Mouse (Mus musculus): ENCODE data around the gene Ccser1. TPM values are rescaled to one million over a fixed set of nuclear protein-coding genes. Genes with fewer than 3 reads are reported as not detected.

Ccser1 gene
- polyA plus RNA-seq (2015; fragmentation: Nextera tagmentation; extraction: Ambion mirVana), result 6.3 TPM in 2 replicates

GRCm38 (mm10) chr6:61179949-61180755 is at the start of gene Ccser1:
TSS of gene Ccser1 (plus strand) at chr6:61180324.
- under 1% methylated on average over 88 of the region's 105 CpGs for WGBS
- peak within 1 kb of the TSS; percentile 95 for H3K4me2 ChIP-seq

GRCm38 (mm10) chr6:61136436-61136835 is 43.7 kb upstream of the Ccser1 start:
- no peaks in the 10 kb centered on the region for H3K9me3 ChIP-seq
- no peak overlapping the region for H3K27ac ChIP-seq
- no peaks in the 10 kb centered on the region for H3K27me3 ChIP-seq
- 89% methylated on average over 2 of the region's 2 CpGs for WGBS
- H3K36me3 ChIP-seq, result no peaks in the 10 kb centered on the region
- H3K9ac ChIP-seq, result no peak overlapping the region
- H3K4me3 ChIP-seq, result no peak overlapping the region
- no peak for ATAC-seq (ENCODE audit: insufficient number of reproducible peaks, insufficient read depth, low FRiP score, low TSS enrichment, low read depth)
- H3K4me1 ChIP-seq, result no peaks in the 10 kb centered on the region
- no peak overlapping the region for H3K4me2 ChIP-seq

More at GRCm38 (mm10) chr6:61179949-61180755, at the start of gene Ccser1:
- no peaks in the 10 kb centered on the region for H3K36me3 ChIP-seq
- peak; percentile 83 for ATAC-seq (ENCODE audit: insufficient number of reproducible peaks, insufficient read depth, low FRiP score, low TSS enrichment, low read depth)
- peak within 1 kb of the TSS; percentile 62 for H3K27ac ChIP-seq
- H3K9ac ChIP-seq, result peak within 1 kb of the TSS; percentile 78
- H3K27me3 ChIP-seq, result peaks cover 13% of the 10 kb centered on the region
- peaks cover 6% of the 10 kb centered on the region for H3K4me1 ChIP-seq
- no peaks in the 10 kb centered on the region for H3K9me3 ChIP-seq
- H3K4me3 ChIP-seq, result peak within 1 kb of the TSS; percentile 71

GRCm38 (mm10) chr6:61143031-61143430 is 37.1 kb upstream of the Ccser1 start:
- H3K4me3 ChIP-seq, result no peak overlapping the region

GRCm38 (mm10) chr6:61152924-61153323 is 27.2 kb upstream of the Ccser1 start:
- no peak for ATAC-seq (ENCODE audit: insufficient number of reproducible peaks, insufficient read depth, low FRiP score, low TSS enrichment, low read depth)
- H3K9ac ChIP-seq, result no peak overlapping the region
- H3K9me3 ChIP-seq, result no peaks in the 10 kb centered on the region
- H3K4me2 ChIP-seq, result no peak overlapping the region
- WGBS, result 66% methylated on average over 3 of the region's 3 CpGs
- no peaks in the 10 kb centered on the region for H3K36me3 ChIP-seq
- no peak overlapping the region for H3K27ac ChIP-seq
- no peaks in the 10 kb centered on the region for H3K27me3 ChIP-seq
- H3K4me3 ChIP-seq, result no peak overlapping the region
- no peaks in the 10 kb centered on the region; the same call in 1 of the 2 replicates for H3K4me1 ChIP-seq

More at GRCm38 (mm10) chr6:61143031-61143430, 37.1 kb upstream of the Ccser1 start:
- H3K4me2 ChIP-seq, result no peak overlapping the region
- no peaks in the 10 kb centered on the region for H3K36me3 ChIP-seq
- WGBS, result 71% methylated on average over 1 of the region's 1 CpGs
- H3K27me3 ChIP-seq, result no peaks in the 10 kb centered on the region
- H3K9ac ChIP-seq, result no peak overlapping the region
- no peaks in the 10 kb centered on the region for H3K4me1 ChIP-seq
- no peaks in the 10 kb centered on the region; the same call in 1 of the 2 replicates for H3K9me3 ChIP-seq
- ATAC-seq (ENCODE audit: insufficient number of reproducible peaks, insufficient read depth, low FRiP score, low TSS enrichment, low read depth), result no peak
- H3K27ac ChIP-seq, result no peak overlapping the region

GRCm38 (mm10) chr6:61154654-61155053 is 25.5 kb upstream of the Ccser1 start:
- Histone ChIP-seq H3K27ac (no peak overlapping the region), H3K4me2 (no peak overlapping the region), H3K4me3 (no peak overlapping the region), H3K9me3 (no peaks in the 10 kb centered on the region), H3K27me3 (no peaks in the 10 kb centered on the region), H3K36me3 (no peaks in the 10 kb centered on the region), H3K9ac (no peak overlapping the region), H3K4me1 (no peaks in the 10 kb centered on the region; the same call in 1 of the 2 replicates)
- WGBS, result 49% methylated on average over 6 of the region's 6 CpGs
- ATAC-seq (ENCODE audit: insufficient number of reproducible peaks, insufficient read depth, low FRiP score, low TSS enrichment, low read depth), result no peak

GRCm38 (mm10) chr6:61155059-61155629 is 25.0 kb upstream of the Ccser1 start:
- H3K9ac ChIP-seq, result no peak overlapping the region
- no peaks in the 10 kb centered on the region for H3K36me3 ChIP-seq
- H3K9me3 ChIP-seq, result no peaks in the 10 kb centered on the region
- H3K4me1 ChIP-seq, result no peaks in the 10 kb centered on the region; the same call in 1 of the 2 replicates
- H3K4me3 ChIP-seq, result no peak overlapping the region
- 48% methylated on average over 8 of the region's 8 CpGs for WGBS
- H3K27ac ChIP-seq, result no peak overlapping the region
- H3K4me2 ChIP-seq, result no peak overlapping the region
- H3K27me3 ChIP-seq, result no peaks in the 10 kb centered on the region
- ATAC-seq (ENCODE audit: insufficient number of reproducible peaks, insufficient read depth, low FRiP score, low TSS enrichment, low read depth), result no peak

- Histone ChIP-seq H3K4me3 (no peak overlapping the region), H3K4me2 (no peak overlapping the region), H3K27me3 (no peaks in the 10 kb centered on the region), H3K36me3 (no peaks in the 10 kb centered on the region), H3K9ac (no peak overlapping the region), H3K4me1 (no peaks in the 10 kb centered on the region; the same call in 1 of the 2 replicates), H3K27ac (no peak overlapping the region), H3K9me3 (no peaks in the 10 kb centered on the region)
- ATAC-seq (ENCODE audit: insufficient number of reproducible peaks, insufficient read depth, low FRiP score, low TSS enrichment, low read depth), result no peak
Measured at GRCm38 (mm10) chr6:61155718-61156117, 24.4 kb upstream of the Ccser1 start.

- no peak for ATAC-seq (ENCODE audit: insufficient number of reproducible peaks, insufficient read depth, low FRiP score, low TSS enrichment, low read depth)
- no peak overlapping the region for H3K4me2 ChIP-seq
- H3K4me1 ChIP-seq, result no peaks in the 10 kb centered on the region
- H3K9ac ChIP-seq, result no peak overlapping the region
- H3K9me3 ChIP-seq, result no peaks in the 10 kb centered on the region
- H3K27ac ChIP-seq, result no peak overlapping the region
- H3K27me3 ChIP-seq, result no peaks in the 10 kb centered on the region
- no peaks in the 10 kb centered on the region for H3K36me3 ChIP-seq
- no peak overlapping the region for H3K4me3 ChIP-seq
Measured at GRCm38 (mm10) chr6:61162117-61162516, 18.0 kb upstream of the Ccser1 start.

- 90% methylated on average over 1 of the region's 1 CpGs for WGBS
- H3K27me3 ChIP-seq, result no peaks in the 10 kb centered on the region
- H3K36me3 ChIP-seq, result no peaks in the 10 kb centered on the region
- no peak overlapping the region for H3K27ac ChIP-seq
- no peak overlapping the region for H3K4me2 ChIP-seq
- H3K4me3 ChIP-seq, result no peak overlapping the region
- no peak overlapping the region for H3K9ac ChIP-seq
- no peak for ATAC-seq (ENCODE audit: insufficient number of reproducible peaks, insufficient read depth, low FRiP score, low TSS enrichment, low read depth)
- no peaks in the 10 kb centered on the region for H3K9me3 ChIP-seq
- H3K4me1 ChIP-seq, result no peaks in the 10 kb centered on the region
Measured at GRCm38 (mm10) chr6:61166891-61167290, 13.2 kb upstream of the Ccser1 start.

GRCm38 (mm10) chr6:61176126-61176525 is 4.0 kb upstream of the Ccser1 start:
- Histone ChIP-seq H3K9ac (no peak overlapping the region), H3K27me3 (peaks cover 11% of the 10 kb centered on the region), H3K4me3 (no peak overlapping the region), H3K9me3 (no peaks in the 10 kb centered on the region), H3K36me3 (no peaks in the 10 kb centered on the region), H3K4me2 (no peak overlapping the region), H3K27ac (no peak overlapping the region), H3K4me1 (peaks cover 6% of the 10 kb centered on the region)
- WGBS, result 76% methylated on average over 1 of the region's 1 CpGs
- no peak for ATAC-seq (ENCODE audit: insufficient number of reproducible peaks, insufficient read depth, low FRiP score, low TSS enrichment, low read depth)

GRCm38 (mm10) chr6:61177476-61177875 is 2.6 kb upstream of the Ccser1 start:
- Histone ChIP-seq H3K27ac (no peak overlapping the region), H3K9me3 (no peaks in the 10 kb centered on the region), H3K9ac (no peak overlapping the region), H3K27me3 (peaks cover 11% of the 10 kb centered on the region), H3K4me3 (no peak overlapping the region), H3K36me3 (no peaks in the 10 kb centered on the region), H3K4me2 (no peak overlapping the region), H3K4me1 (peaks cover 6% of the 10 kb centered on the region)
- ATAC-seq (ENCODE audit: insufficient number of reproducible peaks, insufficient read depth, low FRiP score, low TSS enrichment, low read depth), result no peak
- 64% methylated on average over 7 of the region's 7 CpGs for WGBS

GRCm38 (mm10) chr6:61179641-61179948 is 529 bp upstream of the Ccser1 start:
- ATAC-seq (ENCODE audit: insufficient number of reproducible peaks, insufficient read depth, low FRiP score, low TSS enrichment, low read depth), result peak; percentile 45; the same call in 1 of the 2 replicates

More at GRCm38 (mm10) chr6:61179641-61179948, 529 bp upstream of the Ccser1 start:
- no peaks in the 10 kb centered on the region for H3K36me3 ChIP-seq
- peak overlapping the region; percentile 71 for H3K4me3 ChIP-seq
- no peaks in the 10 kb centered on the region for H3K9me3 ChIP-seq
- WGBS, result 1% methylated on average over 5 of the region's 5 CpGs
- peak overlapping the region; percentile 62; the same call in 1 of the 2 replicates for H3K27ac ChIP-seq
- peaks cover 6% of the 10 kb centered on the region for H3K4me1 ChIP-seq
- H3K27me3 ChIP-seq, result peaks cover 13% of the 10 kb centered on the region
- H3K9ac ChIP-seq, result peak overlapping the region; percentile 78
- peak overlapping the region; percentile 95 for H3K4me2 ChIP-seq
